Mouse (Mus musculus) naive thymus-derived CD4-positive, alpha-beta T cell, adult 2 months (primary cell): ENCODE data around the gene Vegfd.

Experiments used
- DNase-seq: peaks from one replicate; pipeline ENCODE4 v3.0.0-alpha.2; 2011; ENCODE audit warnings: low read depth

Gene Vegfd

GRCm38 (mm10) chrX:164419955-164420354 is 46.8 kb downstream of the Vegfd start:
- DNase-seq, result no peak

GRCm38 (mm10) chrX:164420518-164420917 is 47.3 kb downstream of the Vegfd start:
- DNase-seq, result no peak

- no peak for DNase-seq
These were observed 51.6 kb downstream of the Vegfd start for GRCm38 (mm10) chrX:164424821-164425220.

- peak; percentile 19 for DNase-seq
These were observed 54.1 kb downstream of the Vegfd start for GRCm38 (mm10) chrX:164427295-164427694.

- no peak for DNase-seq
These were observed 55.0 kb downstream of the Vegfd start for GRCm38 (mm10) chrX:164428224-164428623.

- DNase-seq, result no peak
These were observed 57.4 kb downstream of the Vegfd start for GRCm38 (mm10) chrX:164430621-164431020.

- no peak for DNase-seq
These were observed 58.0 kb downstream of the Vegfd start for GRCm38 (mm10) chrX:164431133-164431532.

GRCm38 (mm10) chrX:164431541-164431940 is 58.4 kb downstream of the Vegfd start:
- no peak for DNase-seq

GRCm38 (mm10) chrX:164432682-164433081 is 59.5 kb downstream of the Vegfd start:
- DNase-seq, result no peak

GRCm38 (mm10) chrX:164436709-164437108 is 63.5 kb downstream of the Vegfd start, which contains the start of gene Asb11:
Asb11 (plus strand) TSS chrX:164436994.
- no peak for DNase-seq

GRCm38 (mm10) chrX:164439462-164439861 is 66.3 kb downstream of the Vegfd start:
- DNase-seq, result no peak

- DNase-seq, result no peak
These were observed 67.0 kb downstream of the Vegfd start for GRCm38 (mm10) chrX:164440140-164440539.

- DNase-seq, result no peak
These were observed 67.5 kb downstream of the Vegfd start for GRCm38 (mm10) chrX:164440703-164441102.

GRCm38 (mm10) chrX:164441306-164441705 is 68.1 kb downstream of the Vegfd start:
- DNase-seq, result no peak

GRCm38 (mm10) chrX:164445601-164446000 is 72.4 kb downstream of the Vegfd start:
- DNase-seq, result no peak

GRCm38 (mm10) chrX:164446106-164446551 is 73.0 kb downstream of the Vegfd start:
- DNase-seq, result peak; percentile 9

- DNase-seq, result no peak
These were observed 73.9 kb downstream of the Vegfd start for GRCm38 (mm10) chrX:164446835-164447681.

- no peak for DNase-seq
These were observed 74.5 kb downstream of the Vegfd start for GRCm38 (mm10) chrX:164447682-164448071.

GRCm38 (mm10) chrX:164449201-164449600 is 76.0 kb downstream of the Vegfd start:
- DNase-seq, result peak; percentile 68
